Comparison of ENCODE assay signal across 11 mouse cellular contexts in the genomic region with DNA sequence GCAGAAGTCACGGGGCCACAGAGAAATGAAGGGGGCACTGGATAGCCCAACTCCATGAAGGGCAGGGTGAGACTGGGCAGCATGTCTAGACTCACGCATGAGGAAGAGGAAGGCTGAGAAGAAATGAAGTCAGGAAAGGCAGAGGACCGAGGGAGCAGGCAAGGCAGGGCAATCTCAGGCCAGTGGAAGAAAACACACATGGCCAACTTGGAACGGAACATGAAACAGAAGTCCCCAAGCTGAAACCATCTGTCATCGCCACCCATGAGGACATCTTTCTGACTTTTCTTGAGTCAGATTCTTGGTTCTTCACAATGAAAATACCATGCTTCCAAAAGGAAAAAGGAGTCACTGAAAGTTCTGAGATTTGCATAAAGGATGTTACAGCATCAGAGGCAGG.
"Had no signal": no experiment of that assay in that cellular context is flagged by ENCODE, and none has a peak within 500 bp of the region (broad histone marks: within the 10 kb centered on the region; RNA-seq: fewer than 3 reads in every experiment).

No protein-coding gene starts in this region.

- H3K4me1 ChIP-seq: limb, embryonic 15.5 days; liver, embryonic 12.5 days; lung, embryonic 15.5 days; midbrain, embryonic 12.5 days; neural tube, embryonic 15.5 days had no signal

- H3K27me3 ChIP-seq: limb, embryonic 15.5 days; liver, embryonic 12.5 days; lung, embryonic 15.5 days; midbrain, embryonic 12.5 days; neural tube, embryonic 15.5 days had no signal

- DNase-seq: kidney, adult 9 months; layer of hippocampus, postnatal 36 days; thymus, postnatal 4 days had no signal

- H3K27ac ChIP-seq: kidney, postnatal 0 days; limb, embryonic 15.5 days; liver, embryonic 12.5 days; lung, embryonic 15.5 days; midbrain, embryonic 12.5 days; neural tube, embryonic 15.5 days; stomach, postnatal 0 days had no signal

- H3K9me3 ChIP-seq: limb, embryonic 15.5 days; liver, embryonic 12.5 days; lung, embryonic 15.5 days; midbrain, embryonic 12.5 days; neural tube, embryonic 15.5 days had no signal

- H3K4me3 ChIP-seq: limb, embryonic 15.5 days; liver, embryonic 12.5 days; lung, embryonic 15.5 days; midbrain, embryonic 12.5 days; myocyte; neural tube, embryonic 15.5 days had no signal
